Comparison of ENCODE assay signal across 9 mouse cellular contexts in the genomic region with DNA sequence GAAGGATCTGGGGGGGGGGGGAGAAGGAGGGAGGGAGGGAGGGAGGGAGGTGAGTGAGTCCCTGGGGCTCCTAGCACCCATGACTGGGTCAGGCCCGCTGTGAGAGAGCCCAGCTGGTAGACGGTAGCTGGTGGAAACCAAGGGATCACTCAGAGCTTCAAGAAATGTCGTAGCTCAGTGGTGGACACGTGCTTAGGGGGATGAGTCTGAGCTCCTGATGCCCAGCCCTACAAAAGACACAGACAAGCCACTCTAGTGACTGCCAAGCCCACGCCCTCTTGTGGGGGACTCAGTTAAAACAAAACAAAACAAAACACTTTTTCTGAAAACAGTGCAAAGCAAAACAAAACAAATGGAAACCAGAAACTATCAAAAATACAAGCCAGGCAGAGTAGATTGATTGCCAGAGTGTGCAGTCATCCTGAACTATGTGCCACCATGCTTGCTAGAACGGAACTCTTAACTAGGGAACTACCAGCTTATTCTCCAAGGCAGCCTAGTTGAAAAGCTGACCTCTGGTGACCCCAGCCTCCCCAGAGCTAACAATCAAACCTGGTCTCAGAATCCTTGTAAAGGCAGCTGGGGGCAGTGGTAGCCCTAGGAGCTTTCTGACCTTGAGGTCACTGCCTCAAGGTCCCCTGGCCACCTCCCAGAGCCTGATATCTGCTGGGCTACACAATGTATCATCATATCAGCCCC. TPM values are rescaled to one million over a fixed set of nuclear protein-coding genes. Genes with fewer than 3 reads are reported as not detected.
DNase-seq lines count a peak whose midpoint lies in the region; ATAC-seq lines count a peak whose summit lies in the region.
"Had no signal": no experiment of that assay in that cellular context is flagged by ENCODE, and none has a peak within 500 bp of the region (broad histone marks: within the 10 kb centered on the region; RNA-seq: fewer than 3 reads in every experiment).

No protein-coding gene starts in this region.

- DNase-seq in kidney, adult 11 months = peak; percentile 45
- DNase-seq in kidney, postnatal 10 days = no peak
- peak; percentile 40 for DNase-seq in A20 (ENCODE audit: low read depth, low spot score)
- peak; percentile 51 for DNase-seq in ES-CJ7 (ENCODE audit: low read depth, low spot score)
- DNase-seq in kidney, postnatal 36 days = peak; percentile 41 to 64
- DNase-seq in natural killer cell, adult 2 months (ENCODE audit: low spot score in 2 of 2) = no peak
- no peak for DNase-seq in neural tube, embryonic 10.5 days (ENCODE audit: extremely low spot score, low spot score)
- DNase-seq: cerebellum, adult 9-11 months had no signal

- no peak for ATAC-seq in granulocyte monocyte progenitor cell, adult 5-6 weeks (replicated peaks; ENCODE audit: poor library complexity, severe bottlenecking)

RNA-seq across cellular contexts. Expression of a gene that starts 22.0 kb away (rescaled TPM):
- total RNA-seq in granulocyte monocyte progenitor cell, adult 5-6 weeks (2014; fragmentation: Nextera tagmentation) = 28.5 and 30.0 TPM in 2 replicates
- 28.2 and 30.8 TPM in 2 replicates for total RNA-seq in granulocyte monocyte progenitor cell, adult 5-6 weeks (2017)

RNA-seq across cellular contexts. Expression of a gene that starts 27.0 kb away (rescaled TPM):
- total RNA-seq in granulocyte monocyte progenitor cell, adult 5-6 weeks (2014; fragmentation: Nextera tagmentation) = 5.4 and 7.6 TPM in 2 replicates
- 2.7 and 9.0 TPM in 2 replicates for total RNA-seq in granulocyte monocyte progenitor cell, adult 5-6 weeks (2017)

RNA-seq across cellular contexts. Expression of a gene that starts 27.2 kb away (rescaled TPM):
- total RNA-seq in granulocyte monocyte progenitor cell, adult 5-6 weeks (2014; fragmentation: Nextera tagmentation) = 7.4 and 9.1 TPM in 2 replicates
- 1.3 and 4.3 TPM in 2 replicates for total RNA-seq in granulocyte monocyte progenitor cell, adult 5-6 weeks (2017)

Comparison
In these comparisons a context has a peak if more than half of its experiments do, and no peak if none do; other contexts are left out.
1. DNase-seq: peak in kidney, adult 11 months (single experiment), A20 (single experiment), ES-CJ7 (single experiment) and kidney, postnatal 36 days (2 of 2); none in kidney, postnatal 10 days (single experiment), natural killer cell, adult 2 months (0 of 2) and neural tube, embryonic 10.5 days (single experiment).